Mouse (Mus musculus) embryo, embryonic 11.5 days (tissue): ENCODE data around the gene Bnc1.

Experiments used
- DNase-seq: peaks from one replicate; pipeline ENCODE4 v3.0.0-alpha.2; 2012; ENCODE audit warnings: low read depth, low spot score

The Bnc1 gene

DNA sequence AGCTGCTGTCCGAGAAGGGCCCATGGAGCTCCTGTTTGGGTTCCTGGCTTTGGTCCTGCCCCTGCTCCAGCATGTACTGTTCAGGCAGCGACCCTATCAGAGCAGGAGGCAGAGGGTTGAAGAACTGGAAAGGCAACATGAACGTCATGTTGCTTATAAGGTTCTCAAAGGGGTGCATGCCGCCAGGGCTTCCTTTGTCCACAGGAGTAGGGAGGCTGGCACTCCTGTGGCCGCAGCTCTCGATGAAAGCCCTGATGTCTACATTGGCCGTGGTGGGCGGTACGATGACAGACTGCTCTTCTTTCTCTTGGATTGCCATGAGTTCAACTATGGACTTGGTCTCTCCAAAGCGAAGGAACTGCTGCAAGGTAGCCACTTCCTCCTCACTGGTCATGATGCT lies 17.5 kb downstream of the Bnc1 start:
- DNase-seq, result no peak

DNA sequence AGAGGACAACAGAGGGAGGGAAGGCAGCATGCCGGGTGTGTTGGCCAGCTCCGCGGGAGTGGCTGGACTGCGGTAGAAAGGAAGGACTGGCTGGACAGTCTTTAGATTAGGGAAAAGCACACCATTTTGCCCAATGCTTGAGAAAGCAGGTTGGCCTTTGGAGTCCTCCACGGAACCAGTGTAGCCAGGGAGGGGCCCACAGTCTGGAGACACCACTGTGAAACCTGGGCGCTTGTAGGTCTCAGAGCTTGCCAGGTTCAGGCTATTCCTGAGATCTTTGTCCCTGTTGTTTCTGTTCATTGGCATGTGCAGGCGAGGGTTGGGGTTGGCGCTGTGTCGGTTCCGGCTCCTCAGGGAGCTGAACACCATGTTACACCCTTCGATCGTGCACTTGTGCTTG lies 18.2 kb downstream of the Bnc1 start:
- no peak for DNase-seq

- no peak for DNase-seq
Observed at GRCm38 (mm10) chr7:81973339-81973738, 18.8 kb downstream of the Bnc1 start.

DNA sequence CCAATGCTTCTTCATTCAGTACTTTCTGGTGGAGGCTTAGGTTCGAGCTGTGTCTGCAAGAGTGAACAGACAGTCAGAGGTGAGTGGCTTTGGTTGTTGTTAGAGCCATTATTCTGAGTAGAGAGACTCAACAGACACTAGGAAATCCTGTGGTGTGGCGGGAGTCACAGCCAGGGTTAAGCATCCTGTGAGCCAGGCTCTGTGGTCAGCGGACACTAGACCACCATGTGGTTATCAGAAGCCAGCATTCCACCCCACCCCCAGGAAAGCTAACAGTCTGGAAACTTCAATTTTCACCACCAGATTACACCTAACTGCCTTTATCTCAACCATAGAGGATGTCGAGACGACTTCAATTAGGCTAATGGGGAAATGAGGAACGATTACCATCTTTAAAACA lies 23.1 kb downstream of the Bnc1 start:
- no peak for DNase-seq

- no peak for DNase-seq
Observed at GRCm38 (mm10) chr7:81968451-81968850, 23.6 kb downstream of the Bnc1 start.

- DNase-seq, result no peak
Observed at GRCm38 (mm10) chr7:81966195-81966594, 25.9 kb downstream of the Bnc1 start.

DNA sequence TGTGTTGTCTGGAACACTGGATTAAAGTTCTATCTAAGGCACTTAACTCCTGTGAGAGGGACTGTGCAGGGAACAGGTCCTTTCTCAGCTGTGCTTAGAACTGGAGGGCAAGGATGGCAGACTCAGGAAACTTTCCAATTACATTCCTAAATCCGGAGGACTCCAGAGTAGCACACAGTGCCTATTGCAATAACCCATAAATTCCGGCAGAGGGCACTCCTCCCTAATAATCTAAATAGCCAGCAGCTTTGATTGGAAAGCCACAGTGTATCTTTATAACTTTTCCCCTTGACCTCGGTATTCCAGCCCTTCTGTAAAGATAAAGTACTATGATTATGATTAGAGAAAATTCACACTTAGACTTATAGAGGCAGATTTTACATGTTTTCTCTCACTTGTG lies 32.4 kb downstream of the Bnc1 start:
- peak; percentile 57 for DNase-seq

DNA sequence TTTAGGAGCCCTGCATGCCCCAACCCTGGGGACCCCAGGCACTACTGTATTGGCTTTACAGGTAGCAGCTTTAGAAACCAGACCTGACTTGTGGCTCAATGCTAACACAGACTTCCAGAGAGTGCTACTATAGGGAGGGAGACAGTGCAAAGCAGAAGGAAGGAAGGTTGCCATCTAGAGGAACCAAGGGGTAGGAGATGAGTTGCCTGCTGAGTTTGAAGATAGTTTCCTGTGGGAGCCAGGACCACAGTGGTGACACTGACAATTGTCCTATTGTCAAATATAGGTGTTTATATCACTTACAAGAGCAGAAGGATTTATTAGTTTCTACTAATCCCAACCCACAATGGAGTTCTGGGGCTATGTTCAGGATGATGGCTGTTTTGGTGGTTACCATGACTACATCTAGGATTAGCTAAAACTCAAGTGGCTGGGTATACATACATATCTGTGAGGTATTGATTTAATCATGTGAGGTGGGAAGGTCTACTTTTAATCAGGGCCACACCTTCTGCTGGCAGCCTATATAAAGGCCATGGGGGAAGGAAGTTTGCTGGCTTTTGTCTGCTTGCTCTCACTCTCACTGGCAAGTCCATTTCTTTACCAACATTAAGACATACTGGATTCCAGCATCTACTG lies 37.8 kb downstream of the Bnc1 start:
- DNase-seq, result no peak

DNA sequence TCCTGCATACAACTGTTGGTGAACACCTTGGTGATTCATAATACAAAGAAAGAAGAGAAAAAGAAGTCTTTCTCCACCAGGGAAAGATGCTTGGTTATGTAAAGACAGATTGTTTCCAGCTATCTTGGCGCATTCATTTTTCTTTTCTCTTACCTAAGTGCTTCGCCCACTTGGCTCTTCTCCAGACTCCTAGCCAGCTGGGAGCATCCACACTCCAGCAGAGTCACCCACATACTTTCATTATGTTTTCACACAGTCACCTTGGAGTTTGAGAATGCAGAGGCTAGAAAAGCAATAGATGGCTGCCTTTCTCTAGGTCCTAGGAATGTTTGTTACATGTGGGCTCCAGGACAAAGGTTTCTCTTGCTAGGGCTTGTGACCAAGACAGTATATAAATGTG lies 41.6 kb downstream of the Bnc1 start:
- no peak for DNase-seq

GRCm38 (mm10) chr7:81945398-81945797 lies 46.7 kb downstream of the Bnc1 start:
- no peak for DNase-seq

- peak; percentile 24 for DNase-seq
Observed at GRCm38 (mm10) chr7:81934806-81935205, 57.3 kb downstream of the Bnc1 start.

DNA sequence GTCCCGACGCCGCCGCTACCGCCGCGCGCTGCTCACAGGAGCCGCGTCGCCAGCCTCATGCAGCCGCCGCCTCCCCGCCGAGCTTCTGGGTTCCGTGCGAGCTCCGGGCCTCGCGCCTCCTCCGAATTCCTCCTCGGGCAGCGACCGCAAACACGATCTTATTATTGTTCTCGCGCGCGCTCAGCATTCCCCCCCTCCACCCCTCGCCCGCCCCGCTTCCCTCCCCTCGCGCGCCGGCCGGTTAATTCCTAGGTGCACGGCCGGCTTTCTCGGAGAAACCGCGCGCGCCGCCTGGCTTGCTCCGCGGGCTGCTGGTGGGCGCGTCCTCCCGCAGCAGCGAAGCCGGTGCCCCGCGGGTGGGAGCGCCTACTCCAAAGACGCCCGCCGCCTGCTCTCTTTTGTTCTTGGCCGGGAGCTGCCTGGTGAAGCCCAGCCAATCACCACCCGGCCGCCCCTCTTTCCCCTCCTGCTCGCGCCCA lies 57.8 kb downstream of the Bnc1 start, which contains the start of gene Hdgfl3:
Gene Hdgfl3, minus strand, starts transcription at position 207 of the 479 bp plus-strand sequence.
- peak; percentile 57 for DNase-seq

DNA sequence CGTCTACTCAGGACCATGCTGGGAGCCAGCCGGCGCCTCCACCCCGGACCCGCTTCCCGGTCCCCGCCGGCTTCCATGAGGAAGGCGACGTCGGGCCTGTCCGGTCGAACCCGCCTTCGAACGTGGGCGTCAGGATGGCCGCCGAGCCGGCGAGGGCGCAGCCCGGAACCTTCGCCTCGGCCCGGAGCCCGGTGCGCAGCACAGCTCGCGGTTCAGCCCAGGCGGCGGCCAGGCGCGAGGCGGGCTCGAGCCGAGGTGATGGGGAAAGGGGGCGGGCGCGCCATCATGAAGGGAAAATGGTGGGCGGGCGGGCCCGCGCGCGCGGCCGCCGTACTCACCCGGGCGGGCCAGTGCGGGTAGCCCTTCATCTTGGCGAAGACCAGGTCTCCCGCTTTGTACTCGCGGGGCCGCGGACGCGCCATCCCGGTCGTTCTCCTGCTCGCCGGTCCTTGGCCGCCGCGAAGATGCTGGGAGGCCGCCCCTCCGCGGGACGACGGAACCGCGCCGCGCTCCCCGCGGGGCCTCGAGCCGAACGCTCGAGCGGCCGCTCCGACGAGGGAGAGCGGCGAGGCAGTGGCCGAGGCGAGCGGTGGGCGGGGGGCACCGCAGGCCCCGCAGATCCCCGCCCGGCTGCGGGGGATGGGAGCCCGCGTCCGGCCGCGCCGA lies 58.4 kb downstream of the Bnc1 start:
- peak; percentile 30 for DNase-seq

DNA sequence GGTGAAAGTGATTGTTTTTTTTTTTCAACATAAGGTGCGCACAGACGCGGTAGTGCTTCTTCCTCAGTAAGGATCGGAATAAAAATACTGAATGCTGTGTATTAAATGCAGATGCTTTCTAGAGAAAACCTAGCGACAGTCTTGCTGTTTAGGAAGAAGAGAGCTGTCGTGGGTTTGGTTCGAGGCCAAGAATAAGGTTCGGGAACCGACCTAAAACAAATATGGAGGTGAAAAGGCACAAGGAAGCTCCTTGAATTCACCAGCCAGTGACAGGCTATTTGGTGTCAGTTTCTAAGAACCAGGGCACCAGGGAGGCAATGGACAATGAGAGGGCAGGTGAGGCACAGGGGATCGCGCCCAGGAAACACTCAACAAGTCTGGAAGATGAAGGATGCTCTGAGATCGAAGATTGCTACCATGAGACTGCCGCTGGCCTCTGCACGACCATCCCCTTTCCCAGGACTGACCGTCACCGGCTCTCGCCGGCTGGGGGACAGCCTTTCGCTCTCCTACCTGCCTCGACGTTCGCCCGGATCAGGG lies 59.0 kb downstream of the Bnc1 start:
- no peak for DNase-seq

DNA sequence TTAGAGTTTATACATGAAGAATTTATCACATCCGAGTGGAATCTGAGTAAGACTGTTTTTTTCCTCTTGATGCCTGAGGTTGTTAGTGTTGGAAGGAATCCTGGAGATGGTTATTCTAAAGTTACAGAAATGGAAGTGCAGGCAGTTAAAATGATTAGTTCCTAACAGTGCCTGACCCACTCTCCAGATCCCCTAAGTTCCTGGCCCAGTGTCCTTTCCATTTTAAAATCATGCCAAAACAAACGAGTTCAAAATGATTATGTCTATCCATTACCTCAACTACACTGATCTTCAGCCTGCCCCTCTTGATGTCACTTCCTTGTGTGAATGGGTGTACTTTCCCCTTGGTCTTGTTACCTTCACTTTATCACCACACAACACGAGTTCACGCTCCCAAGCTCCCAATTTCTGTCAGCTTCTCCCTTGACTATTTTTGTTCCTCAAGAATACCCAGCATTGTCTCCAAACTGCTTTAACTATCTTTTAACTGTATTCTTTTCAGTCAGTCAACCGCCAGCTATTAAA lies 59.5 kb downstream of the Bnc1 start:
- no peak for DNase-seq

GRCm38 (mm10) chr7:81928998-81929397 lies 63.1 kb downstream of the Bnc1 start:
- no peak for DNase-seq

- DNase-seq, result no peak
Observed at GRCm38 (mm10) chr7:81921379-81921952, 70.6 kb downstream of the Bnc1 start.

DNA sequence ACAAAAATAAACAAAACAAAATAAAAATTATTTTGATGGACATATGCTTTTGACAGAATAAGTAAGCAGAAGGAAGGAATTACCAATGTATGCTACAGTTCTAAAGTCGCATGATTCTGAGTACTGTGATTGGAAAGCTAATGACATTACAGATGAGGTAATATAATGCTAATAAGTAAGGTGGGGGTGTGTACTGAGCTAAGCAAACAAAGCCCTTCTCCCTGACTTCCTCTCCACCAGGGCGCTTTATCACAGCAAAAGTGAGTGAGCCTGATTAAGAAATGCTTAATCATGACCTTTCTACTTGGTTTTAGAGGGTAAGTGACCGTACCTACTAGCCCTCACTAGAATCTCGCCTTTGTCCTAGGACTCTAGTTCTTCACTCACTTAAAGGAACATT lies 71.8 kb downstream of the Bnc1 start:
- DNase-seq, result no peak

- DNase-seq, result no peak
Observed at GRCm38 (mm10) chr7:81918316-81918715, 73.8 kb downstream of the Bnc1 start.
